Mouse (Mus musculus): Measurements from ENCODE around the gene Csf2rb.

GRCm38 (mm10) chr15:78385564-78385963, 60.0 kb downstream of the Csf2rb start:
- TF ChIP-seq CTCF (IDR thresholded peaks at IDR 0.05; ENCODE audit: low read depth) (no peak), EP300 (optimal IDR thresholded peaks at IDR 0.05) (no peak)

All from stomach, postnatal 0 days (tissue).